Mouse (Mus musculus) layer of hippocampus, adult 8-10 months (tissue): ENCODE measurements around the gene Egfr. TPM values are rescaled to one million over a fixed set of nuclear protein-coding genes. Genes with fewer than 3 reads are reported as not detected.

Experiments
- DNase-seq, 2 experiments: peaks; one replicate each; pipeline ENCODE4 v3.0.0; 2022; ENCODE audit warnings: low spot score in 2 of 2
- total RNA-seq, 4 experiments: library from RNA; stranded (reverse); gene quantifications; 2 replicates each; pipeline ENCODE4 v1.2.4; 2022

Egfr gene
- total RNA-seq, 4 experiments from 2014 or later = 11.1 to 15.6 (median 14.5) TPM

- DNase-seq = no peak
Measured at GRCm38 (mm10) chr11:16895441-16896356, 143.7 kb downstream of the Egfr start.

- no peak for DNase-seq
Measured at GRCm38 (mm10) chr11:16897681-16898080, 145.7 kb downstream of the Egfr start.

GRCm38 (mm10) chr11:16900182-16900581, 148.2 kb downstream of the Egfr start:
- DNase-seq = no peak

- no peak for DNase-seq
Measured at GRCm38 (mm10) chr11:16900653-16901416, 148.8 kb downstream of the Egfr start.

- DNase-seq = peak; percentile 23 to 24
Measured at GRCm38 (mm10) chr11:16904302-16905011, 152.5 kb downstream of the Egfr start.

GRCm38 (mm10) chr11:16905012-16905332, 153.0 kb downstream of the Egfr start:
- DNase-seq = no peak

- DNase-seq = no peak
Measured at GRCm38 (mm10) chr11:16906530-16906929, 154.5 kb downstream of the Egfr start.

- DNase-seq = no peak
Measured at GRCm38 (mm10) chr11:16907517-16908129, 155.6 kb downstream of the Egfr start.

- no peak for DNase-seq
Measured at GRCm38 (mm10) chr11:16914756-16915155, 162.8 kb downstream of the Egfr start.

- DNase-seq = no peak
Measured at GRCm38 (mm10) chr11:16915850-16916249, 163.8 kb downstream of the Egfr start.

GRCm38 (mm10) chr11:16917512-16917911, 165.5 kb downstream of the Egfr start:
- DNase-seq = no peak

GRCm38 (mm10) chr11:16932159-16932558, 180.2 kb downstream of the Egfr start:
- DNase-seq = no peak

- DNase-seq = no peak
Measured at GRCm38 (mm10) chr11:16935577-16936236, 183.7 kb downstream of the Egfr start.

GRCm38 (mm10) chr11:16941103-16941793, 189.2 kb downstream of the Egfr start:
- DNase-seq = peak; percentile 14 to 34

- DNase-seq = no peak
Measured at GRCm38 (mm10) chr11:16941973-16942452, 190.0 kb downstream of the Egfr start.

GRCm38 (mm10) chr11:16943016-16943415, 191.0 kb downstream of the Egfr start:
- no peak for DNase-seq

- DNase-seq = no peak
Measured at GRCm38 (mm10) chr11:16948756-16949155, 196.8 kb downstream of the Egfr start.

GRCm38 (mm10) chr11:16950226-16950975, 198.4 kb downstream of the Egfr start:
- DNase-seq = no peak
